Mouse (Mus musculus) MEL (cell line): ENCODE results near the gene Tmem44.

Experiments used
- EP300 ChIP-seq, 2 experiments: IDR thresholded peaks; 2 replicates each; pipeline ENCODE4 v1.6.1; 2011; ENCODE audit warnings: improper control_type of control experiment in 2 of 2, low read length in 2 of 2, low read depth in 1 of 2, mild to moderate bottlenecking in 1 of 2
- TCF12 ChIP-seq: IDR thresholded peaks from 2 replicates; pipeline ENCODE4 v1.6.1; 2014; ENCODE audit warnings: low read depth, mild to moderate bottlenecking, inconsistent platforms, low read length, improper control_type of control experiment, moderate library complexity

DNA sequence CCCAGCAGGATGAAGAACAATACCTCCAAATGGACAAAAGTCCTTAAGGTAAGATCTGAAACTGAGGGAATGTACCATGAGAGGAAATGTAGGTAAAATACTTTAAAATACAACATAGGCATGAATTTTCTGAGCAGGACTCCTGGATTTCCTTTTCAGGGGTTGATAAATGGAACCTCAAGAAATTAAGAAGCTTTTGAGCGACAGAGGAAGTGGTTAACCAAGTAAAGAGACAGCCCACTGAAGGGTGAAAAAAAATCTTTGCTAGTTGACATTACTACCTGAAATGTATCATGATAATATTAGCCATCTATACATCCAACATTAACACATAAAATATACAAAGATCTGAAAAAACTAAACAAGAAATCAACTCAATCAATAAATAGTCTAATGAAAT is 15.6 kb downstream of the Tmem44 start:
- TF ChIP-seq TCF12 (no peak), EP300 (IDR thresholded peaks at IDR 0.05; ENCODE audit: low read depth in 1 of 2, low read length in 2 of 2) (no peak)
